Mouse (Mus musculus): ENCODE data around the gene Mif4gd.

Gene Mif4gd

DNA sequence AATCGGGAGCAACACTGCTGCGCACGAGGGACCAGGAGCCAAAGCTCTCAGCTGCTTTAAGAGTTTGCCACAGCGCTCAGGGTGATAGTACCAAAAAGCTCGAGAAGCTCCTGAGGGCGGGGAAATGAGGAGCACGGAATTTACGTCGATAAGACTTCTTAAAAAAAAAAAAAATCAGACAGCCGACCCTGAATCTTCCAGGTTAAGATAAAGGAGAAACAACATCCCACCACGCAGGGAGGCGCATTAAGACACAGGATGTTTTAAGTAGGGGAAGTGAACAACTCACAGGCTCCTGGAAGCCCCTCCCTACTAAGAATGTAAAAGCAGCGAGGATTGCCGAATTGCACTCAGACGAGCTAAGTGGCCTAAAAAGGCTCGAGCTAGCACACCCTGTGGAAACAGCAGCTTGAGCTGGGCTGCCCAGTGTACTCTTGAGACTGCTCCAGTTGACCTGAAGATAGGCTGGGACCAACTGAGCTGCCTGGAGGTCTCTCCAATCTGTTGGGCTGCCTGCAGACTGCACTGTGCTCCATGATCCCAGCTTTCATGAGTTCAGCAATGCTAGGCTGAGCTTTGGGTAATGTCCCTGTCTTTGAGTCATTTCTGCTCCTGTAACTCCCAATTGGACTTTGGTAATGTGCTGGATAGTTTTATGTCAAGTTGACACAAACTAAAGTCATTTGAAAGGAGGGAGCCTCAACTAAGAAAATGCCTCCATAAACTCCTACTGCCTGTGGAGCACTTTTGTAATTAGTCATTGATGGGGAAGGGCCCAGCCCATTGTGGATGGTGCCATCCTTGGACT, 573 bp upstream of the Mif4gd start:
- no peak for DNase-seq (ENCODE audit: low read depth, low spot score)

DNA sequence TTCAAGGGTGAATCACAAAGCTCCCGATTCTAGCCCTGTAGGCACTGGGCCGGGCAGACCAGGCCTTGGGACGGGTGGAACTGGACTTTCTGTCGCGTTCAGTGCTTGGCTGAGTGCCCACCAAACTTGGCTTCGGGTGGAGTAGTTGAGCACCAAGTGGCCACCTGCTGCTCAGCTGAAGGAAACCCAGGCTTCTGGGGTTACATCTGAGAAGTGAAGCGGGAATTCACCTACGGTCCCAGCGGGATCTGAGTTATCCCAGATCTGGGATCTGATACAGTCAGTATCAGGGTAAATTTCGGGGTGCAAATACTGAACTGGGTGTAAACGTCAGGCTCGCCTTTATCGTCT, 735 bp downstream of the Mif4gd start:
- no peak for DNase-seq (ENCODE audit: low read depth, low spot score)

GRCm38 (mm10) chr11:115611173-115611572, 1.6 kb downstream of the Mif4gd start:
- no peak for DNase-seq (ENCODE audit: low read depth, low spot score)

- no peak for DNase-seq (ENCODE audit: low read depth, low spot score)
Measured at GRCm38 (mm10) chr11:115609576-115609975, 3.2 kb downstream of the Mif4gd start.

DNA sequence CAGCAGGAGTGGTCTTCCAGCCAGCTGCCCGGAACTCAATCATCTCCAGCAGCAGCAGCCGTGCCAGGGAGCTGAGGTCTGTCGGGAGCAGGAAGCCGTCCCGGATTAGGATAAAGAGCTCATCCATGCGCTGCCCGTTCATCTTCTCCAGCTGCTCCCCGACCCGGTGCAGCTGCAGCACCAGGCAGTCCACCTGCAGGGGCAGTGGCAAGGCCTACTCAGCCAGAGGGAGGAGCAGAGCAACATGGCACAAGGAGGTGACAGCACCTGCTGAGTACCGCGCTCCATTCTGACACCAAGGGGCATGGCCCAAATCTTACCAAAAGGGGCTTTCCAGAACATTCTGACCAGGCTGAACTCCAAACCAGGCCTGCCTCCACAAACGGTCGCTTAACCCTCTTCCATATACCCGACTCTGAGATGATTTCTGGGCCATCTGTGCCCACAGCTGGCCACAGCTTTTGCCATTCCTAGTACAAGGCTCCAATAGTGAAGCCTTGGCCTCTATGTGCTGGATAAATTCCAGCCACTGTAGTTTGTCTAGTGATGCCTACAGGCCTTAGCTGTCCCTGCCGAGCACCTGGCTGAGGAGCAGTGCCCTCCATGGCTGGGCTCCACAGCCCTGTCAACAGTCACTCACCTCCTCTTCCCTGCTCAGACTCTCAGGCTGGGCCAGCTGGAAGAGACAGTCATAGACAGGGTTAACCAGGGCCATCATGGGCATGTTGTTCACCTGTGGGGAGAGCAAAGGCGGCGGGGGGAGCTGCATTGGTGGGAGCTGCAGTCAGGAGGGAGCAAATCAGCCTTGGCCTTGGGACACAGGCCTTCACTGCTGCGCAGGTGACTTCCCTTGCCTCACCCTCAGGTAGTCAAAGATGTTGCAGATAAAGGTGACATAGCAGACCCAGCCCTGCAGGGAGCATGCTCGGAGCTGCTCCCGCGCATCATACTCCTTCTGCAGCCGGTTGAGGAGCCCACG, 4.1 kb downstream of the Mif4gd start:
- no peak for DNase-seq (ENCODE audit: low read depth, low spot score)

- no peak for DNase-seq (ENCODE audit: low read depth, low spot score)
Measured at GRCm38 (mm10) chr11:115606733-115607132, 6.0 kb downstream of the Mif4gd start.

DNA sequence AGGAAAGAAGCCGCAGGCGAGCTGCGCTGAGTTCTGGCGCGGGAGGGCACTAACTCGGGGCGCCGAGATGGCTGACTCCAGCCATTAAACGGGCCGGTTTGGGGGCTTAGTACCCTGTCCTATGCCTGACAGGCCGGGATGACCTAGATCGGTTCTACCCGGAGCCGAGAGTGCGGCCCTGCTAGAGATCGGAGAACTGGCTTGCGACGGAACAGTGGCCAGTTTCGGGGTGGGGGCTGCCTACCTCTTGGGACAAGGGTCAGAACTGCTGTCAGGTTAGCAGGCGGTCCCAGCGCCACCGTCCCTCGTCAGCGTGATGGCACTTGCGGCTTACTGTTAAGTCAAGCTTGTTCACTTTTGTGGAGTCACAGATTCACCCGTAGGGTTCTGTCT, 8.5 kb downstream of the Mif4gd start:
- no peak for DNase-seq (ENCODE audit: low read depth, low spot score)

DNA sequence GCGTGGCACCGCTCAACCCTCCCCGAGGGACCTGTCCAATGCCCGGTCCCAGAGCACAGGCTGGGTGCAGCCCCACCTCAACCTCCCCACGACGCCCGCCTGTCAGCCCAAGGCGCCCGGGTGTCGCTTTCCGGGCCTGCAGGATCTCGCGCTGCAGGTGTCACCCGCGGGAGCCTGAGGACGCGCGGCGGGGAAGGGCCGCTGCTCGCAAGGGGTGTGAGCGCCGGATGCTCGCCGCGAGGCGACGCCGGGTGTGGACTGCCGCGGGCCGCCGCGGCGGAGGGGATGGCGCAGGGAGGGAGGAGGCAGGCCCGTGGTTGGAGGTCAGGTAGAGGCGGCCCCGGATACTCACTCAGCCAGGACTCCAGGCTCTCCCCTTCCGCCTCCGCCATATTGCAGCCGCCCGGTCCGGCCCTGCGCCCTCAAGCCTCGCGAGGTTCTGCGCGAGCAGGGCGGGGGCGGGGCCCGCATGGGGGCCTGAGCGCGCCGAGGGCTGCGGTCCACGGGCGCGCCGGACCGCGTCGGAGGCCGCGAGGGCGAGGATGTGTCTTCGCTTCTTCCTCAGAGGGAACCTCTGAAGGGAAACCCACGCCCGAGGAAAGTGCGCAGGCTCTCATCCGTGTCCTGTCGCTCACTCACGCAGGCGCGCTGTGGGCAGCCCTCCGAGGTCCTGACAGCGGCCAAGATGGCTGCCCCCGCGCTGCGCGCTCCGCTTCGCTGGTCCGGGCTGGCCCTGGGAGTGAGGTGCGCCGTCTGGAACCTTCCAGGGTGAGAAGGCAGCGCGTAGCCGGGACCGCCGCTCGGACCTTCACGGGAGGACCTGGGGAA, 9.1 kb downstream of the Mif4gd start, which contains the start of the genes Mrps7 and Gga3:
Gene Mrps7 (plus strand): TSS at position 450 of the 828 bp plus-strand sequence.
Gene Gga3 (minus strand): TSS at position 576 of the 828 bp plus-strand sequence.
- peak; percentile 74 for DNase-seq (ENCODE audit: low read depth, low spot score)

DNA sequence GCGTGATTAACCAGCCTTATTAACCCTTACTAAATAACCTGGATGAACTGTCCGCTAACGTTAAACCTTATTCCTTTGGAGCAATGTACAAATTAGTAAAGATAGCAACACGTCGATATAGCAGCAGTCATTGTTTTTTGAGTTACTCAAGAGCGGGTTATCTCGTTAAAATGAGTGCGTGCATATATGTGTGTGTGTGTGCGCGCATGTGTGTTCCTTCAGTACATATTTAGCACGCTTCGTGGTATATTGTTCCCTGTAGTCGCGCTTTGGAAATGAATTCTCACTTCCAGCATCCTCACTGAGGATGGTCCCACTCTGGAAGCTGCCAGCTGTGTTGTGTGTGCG, 9.7 kb downstream of the Mif4gd start:
- DNase-seq (ENCODE audit: low read depth, low spot score), result no peak

- no peak for DNase-seq (ENCODE audit: low read depth, low spot score)
Measured at GRCm38 (mm10) chr11:115601174-115601573, 11.6 kb downstream of the Mif4gd start.

DNA sequence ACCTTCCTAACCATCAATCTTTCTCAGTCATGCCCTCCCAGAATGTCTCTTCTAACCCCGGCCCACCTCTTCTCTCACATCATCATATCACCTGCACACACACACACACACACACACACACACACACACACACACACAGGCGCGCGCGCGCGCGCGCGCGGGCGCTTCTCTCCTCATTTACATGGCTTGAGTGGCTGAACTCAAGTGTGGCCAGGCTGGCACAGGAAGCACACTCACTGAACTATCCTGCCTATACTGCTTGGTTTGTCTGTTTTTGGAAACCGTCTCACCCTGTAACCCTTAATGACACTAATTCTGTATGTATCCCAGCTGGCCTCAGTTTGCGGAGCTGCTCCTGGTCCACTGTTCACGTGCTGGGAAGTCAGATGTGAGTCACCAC, 12.0 kb downstream of the Mif4gd start:
- DNase-seq (ENCODE audit: low read depth, low spot score), result no peak

DNA sequence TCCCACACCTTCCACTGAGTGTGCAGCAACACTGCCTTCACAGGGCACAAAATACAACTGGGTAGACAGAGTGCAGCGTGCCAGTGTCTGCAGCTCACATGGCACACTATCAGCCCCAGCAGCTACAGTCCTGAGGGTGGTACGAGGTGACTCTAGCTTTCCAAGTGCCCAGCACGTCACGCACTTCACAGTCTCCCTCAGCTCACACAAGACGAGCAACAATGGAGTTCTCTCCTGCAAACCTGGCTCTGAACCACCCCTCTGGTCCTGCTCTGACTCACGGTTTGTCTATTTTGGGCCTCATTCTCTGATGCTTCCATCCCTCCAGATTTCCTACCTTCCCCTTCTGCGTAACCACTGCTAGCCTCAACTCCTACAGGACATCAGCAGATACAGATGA, 13.0 kb downstream of the Mif4gd start:
- DNase-seq (ENCODE audit: low read depth, low spot score), result no peak

- DNase-seq (ENCODE audit: low read depth, low spot score), result no peak
Measured at GRCm38 (mm10) chr11:115598309-115598708, 14.5 kb downstream of the Mif4gd start.

- no peak for DNase-seq (ENCODE audit: low read depth, low spot score)
Measured at GRCm38 (mm10) chr11:115595209-115595608, 17.6 kb downstream of the Mif4gd start.

- DNase-seq (ENCODE audit: low read depth, low spot score), result no peak
Measured at GRCm38 (mm10) chr11:115590526-115591075, 22.2 kb downstream of the Mif4gd start.

GRCm38 (mm10) chr11:115587984-115588383, 24.8 kb downstream of the Mif4gd start:
- DNase-seq (ENCODE audit: low read depth, low spot score), result no peak

- no peak for DNase-seq (ENCODE audit: low read depth, low spot score)
Measured at GRCm38 (mm10) chr11:115586403-115586802, 26.4 kb downstream of the Mif4gd start.

- no peak for DNase-seq (ENCODE audit: low read depth, low spot score)
Measured at GRCm38 (mm10) chr11:115585573-115586100, 27.1 kb downstream of the Mif4gd start.

GRCm38 (mm10) chr11:115584376-115585073, 28.2 kb downstream of the Mif4gd start:
- DNase-seq (ENCODE audit: low read depth, low spot score), result no peak

DNA sequence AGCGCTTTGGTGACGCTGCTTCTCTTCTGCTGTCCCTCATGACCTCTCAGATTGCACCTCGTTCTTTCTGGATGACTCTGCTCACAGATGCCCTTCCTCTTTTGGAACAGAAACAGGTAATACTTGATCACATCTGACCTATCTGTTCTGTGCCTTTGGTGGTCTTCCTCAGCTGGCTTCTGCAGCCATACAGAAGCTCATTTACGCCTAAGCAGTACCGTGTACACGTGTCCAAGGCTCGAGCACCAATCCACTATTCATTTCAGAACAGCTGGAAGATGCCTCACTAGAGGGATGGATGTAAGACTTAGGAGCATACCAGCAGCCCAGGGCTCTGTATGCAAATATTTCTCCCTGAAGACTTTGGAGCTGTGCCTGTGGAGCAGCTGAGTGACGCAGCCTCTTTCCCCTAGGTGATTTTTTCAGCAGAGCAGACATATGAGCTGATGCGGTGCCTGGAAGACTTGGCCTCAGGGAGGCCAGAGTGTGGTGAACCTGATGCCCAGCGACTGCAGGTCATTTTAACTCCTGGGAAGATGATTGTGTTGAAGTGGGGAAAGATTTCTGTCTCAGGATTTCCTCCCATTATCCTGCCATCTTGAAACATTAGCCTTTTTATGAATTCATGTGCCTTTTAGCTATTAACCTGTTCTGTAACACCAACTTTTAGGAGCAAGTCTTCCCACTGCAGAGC, 29.7 kb downstream of the Mif4gd start:
- DNase-seq (ENCODE audit: low read depth, low spot score), result no peak

Data from brain, embryonic 18.5 days (tissue).